Mouse (Mus musculus) left cerebral cortex, adult 18-20 months (tissue): ENCODE measurements around the gene Crtc3. TPM values are rescaled to one million over a fixed set of nuclear protein-coding genes. Genes with fewer than 3 reads are reported as not detected.

ENCODE experiments used
- DNase-seq, 2 experiments: peaks; one replicate each; pipeline ENCODE4 v3.0.0; 2021 to 2022; ENCODE audit warnings: low spot score in 2 of 2, mixed read lengths in 1 of 2
- long read RNA-seq, 2 experiments: library from polyadenylated mRNA; stranded (forward); transcript quantifications; one replicate each; pipeline ENCODE4 v2.0.0; 2021
- total RNA-seq, 2 experiments: library from RNA; stranded (reverse); gene quantifications; 2 replicates each; pipeline ENCODE4 v1.2.3; 2021

Gene Crtc3
- 10 to 100 TPM; 14.4 to 14.5 TPM for total RNA-seq
- long read RNA-seq, experiment 1, partial matches to known transcripts: 0 of 3 reads
- long read RNA-seq, experiment 1, other reads (novel, unspliced or antisense): 3 of 3 reads
- long read RNA-seq, experiment 2, partial matches to known transcripts: 0 of 2 reads
- long read RNA-seq, experiment 2, other reads (novel, unspliced or antisense): 2 of 2 reads

- DNase-seq: peak; percentile 25 to 53
Observed at GRCm38 (mm10) chr7:80688556-80689220, at the start of gene Crtc3. Gene Crtc3 (minus strand): TSS chr7:80688877.

- no peak for DNase-seq
Observed at GRCm38 (mm10) chr7:80736199-80736598, 47.5 kb upstream of the Crtc3 start.

- DNase-seq: no peak
Observed at GRCm38 (mm10) chr7:80732986-80733385, 44.3 kb upstream of the Crtc3 start.

GRCm38 (mm10) chr7:80729662-80730061 is 41.0 kb upstream of the Crtc3 start:
- DNase-seq: peak; percentile 81 to 86

GRCm38 (mm10) chr7:80721041-80721440 is 32.4 kb upstream of the Crtc3 start:
- peak; percentile 60 to 76 for DNase-seq

- no peak for DNase-seq
Observed at GRCm38 (mm10) chr7:80719582-80719981, 30.9 kb upstream of the Crtc3 start.

- no peak for DNase-seq
Observed at GRCm38 (mm10) chr7:80719038-80719437, 30.4 kb upstream of the Crtc3 start.

- DNase-seq: no peak
Observed at GRCm38 (mm10) chr7:80718471-80718870, 29.8 kb upstream of the Crtc3 start.

GRCm38 (mm10) chr7:80716758-80717157 is 28.1 kb upstream of the Crtc3 start:
- DNase-seq: no peak

GRCm38 (mm10) chr7:80715306-80715705 is 26.6 kb upstream of the Crtc3 start:
- peak; percentile 56 to 63 for DNase-seq

- no peak for DNase-seq
Observed at GRCm38 (mm10) chr7:80711496-80711895, 22.8 kb upstream of the Crtc3 start.

- DNase-seq: no peak
Observed at GRCm38 (mm10) chr7:80710333-80710732, 21.7 kb upstream of the Crtc3 start.

- DNase-seq: no peak
Observed at GRCm38 (mm10) chr7:80704066-80704465, 15.4 kb upstream of the Crtc3 start.

- no peak for DNase-seq
Observed at GRCm38 (mm10) chr7:80702510-80702909, 13.8 kb upstream of the Crtc3 start.

- no peak for DNase-seq
Observed at GRCm38 (mm10) chr7:80699709-80700108, 11.0 kb upstream of the Crtc3 start.

- no peak for DNase-seq
Observed at GRCm38 (mm10) chr7:80698940-80699339, 10.3 kb upstream of the Crtc3 start.

GRCm38 (mm10) chr7:80697859-80698258 is 9.2 kb upstream of the Crtc3 start:
- DNase-seq: no peak

GRCm38 (mm10) chr7:80696903-80697302 is 8.2 kb upstream of the Crtc3 start:
- DNase-seq: no peak

- DNase-seq: no peak
Observed at GRCm38 (mm10) chr7:80696334-80696733, 7.7 kb upstream of the Crtc3 start.

GRCm38 (mm10) chr7:80692472-80692871 is 3.8 kb upstream of the Crtc3 start:
- no peak for DNase-seq

- peak; percentile 13 to 50 for DNase-seq
Observed at GRCm38 (mm10) chr7:80691131-80691530, 2.5 kb upstream of the Crtc3 start.

GRCm38 (mm10) chr7:80689221-80689591 is 529 bp upstream of the Crtc3 start:
- DNase-seq: no peak
